Mouse (Mus musculus) ovary, postnatal 14 days (tissue): ENCODE data around the gene Clic5.

Experiments
- DNase-seq: peaks from one replicate; pipeline ENCODE4 v3.0.0; 2022; ENCODE audit warnings: low spot score

The Clic5 gene

GRCm38 (mm10) chr17:44199158-44199557, 10.8 kb downstream of the Clic5 start:
- DNase-seq: no peak

GRCm38 (mm10) chr17:44202952-44203351, 14.6 kb downstream of the Clic5 start:
- no peak for DNase-seq

GRCm38 (mm10) chr17:44204787-44205186, 16.4 kb downstream of the Clic5 start:
- no peak for DNase-seq

GRCm38 (mm10) chr17:44205562-44205961, 17.2 kb downstream of the Clic5 start:
- DNase-seq: no peak

GRCm38 (mm10) chr17:44208900-44209299, 20.5 kb downstream of the Clic5 start:
- no peak for DNase-seq

GRCm38 (mm10) chr17:44212960-44213619, 24.7 kb downstream of the Clic5 start:
- no peak for DNase-seq

- no peak for DNase-seq
Measured at GRCm38 (mm10) chr17:44215196-44215799, 26.9 kb downstream of the Clic5 start.

GRCm38 (mm10) chr17:44217185-44217584, 28.8 kb downstream of the Clic5 start:
- no peak for DNase-seq

GRCm38 (mm10) chr17:44219943-44220342, 31.6 kb downstream of the Clic5 start:
- DNase-seq: no peak

GRCm38 (mm10) chr17:44228428-44228827, 40.0 kb downstream of the Clic5 start:
- DNase-seq: no peak

- DNase-seq: no peak
Measured at GRCm38 (mm10) chr17:44230083-44230482, 41.7 kb downstream of the Clic5 start.

- DNase-seq: peak; percentile 13
Measured at GRCm38 (mm10) chr17:44239030-44239721, 50.8 kb downstream of the Clic5 start.

GRCm38 (mm10) chr17:44240742-44241141, 52.4 kb downstream of the Clic5 start:
- DNase-seq: no peak

GRCm38 (mm10) chr17:44244096-44244495, 55.7 kb downstream of the Clic5 start:
- DNase-seq: no peak

GRCm38 (mm10) chr17:44244625-44245024, 56.2 kb downstream of the Clic5 start:
- DNase-seq: no peak

- no peak for DNase-seq
Measured at GRCm38 (mm10) chr17:44246153-44246700, 57.8 kb downstream of the Clic5 start.

- DNase-seq: no peak
Measured at GRCm38 (mm10) chr17:44249544-44249943, 61.2 kb downstream of the Clic5 start.

GRCm38 (mm10) chr17:44252653-44253052, 64.3 kb downstream of the Clic5 start:
- no peak for DNase-seq

GRCm38 (mm10) chr17:44254698-44255097, 66.3 kb downstream of the Clic5 start:
- no peak for DNase-seq

- DNase-seq: peak; percentile 78
Measured at GRCm38 (mm10) chr17:44256583-44256982, 68.2 kb downstream of the Clic5 start.

- no peak for DNase-seq
Measured at GRCm38 (mm10) chr17:44259245-44259644, 70.9 kb downstream of the Clic5 start.

- DNase-seq: peak; percentile 53
Measured at GRCm38 (mm10) chr17:44261594-44262202, 73.3 kb downstream of the Clic5 start.

- no peak for DNase-seq
Measured at GRCm38 (mm10) chr17:44270043-44270442, 81.7 kb downstream of the Clic5 start.
